Mouse (Mus musculus) lung, postnatal 14 days (tissue): ENCODE results near the gene Fen1.
"Not testable (repeated sequence)": the region's sequence is repeated elsewhere in the genome, so short reads cannot be mapped to it uniquely, and the experiment has no call there.

ENCODE experiments used
- DNase-seq: peaks from one replicate; pipeline ENCODE4 v3.0.0; 2021

The Fen1 gene

GRCm38 (mm10) chr19:10176941-10177372 lies 27.0 kb downstream of the Fen1 start:
- DNase-seq, result no peak

GRCm38 (mm10) chr19:10176477-10176876 lies 27.5 kb downstream of the Fen1 start:
- no peak for DNase-seq

GRCm38 (mm10) chr19:10174956-10175355 lies 29.0 kb downstream of the Fen1 start:
- no peak for DNase-seq

- no peak for DNase-seq
These were observed 30.0 kb downstream of the Fen1 start for GRCm38 (mm10) chr19:10173844-10174539.

- no peak for DNase-seq
These were observed 30.8 kb downstream of the Fen1 start for GRCm38 (mm10) chr19:10173116-10173718.

GRCm38 (mm10) chr19:10171846-10172245 lies 32.1 kb downstream of the Fen1 start:
- DNase-seq, result no peak

GRCm38 (mm10) chr19:10171359-10171758 lies 32.6 kb downstream of the Fen1 start:
- no peak for DNase-seq

- DNase-seq, result no peak
These were observed 33.5 kb downstream of the Fen1 start for GRCm38 (mm10) chr19:10170466-10170865.

- DNase-seq, result not testable (repeated sequence)
These were observed 34.2 kb downstream of the Fen1 start for GRCm38 (mm10) chr19:10169692-10170330.

- no peak for DNase-seq
These were observed 34.8 kb downstream of the Fen1 start for GRCm38 (mm10) chr19:10169179-10169578.

GRCm38 (mm10) chr19:10168441-10168840 lies 35.5 kb downstream of the Fen1 start:
- DNase-seq, result no peak

- no peak for DNase-seq
These were observed 36.0 kb downstream of the Fen1 start for GRCm38 (mm10) chr19:10167951-10168350.

- DNase-seq, result no peak
These were observed 36.9 kb downstream of the Fen1 start for GRCm38 (mm10) chr19:10167112-10167511.

- DNase-seq, result not testable (repeated sequence)
These were observed 38.0 kb downstream of the Fen1 start for GRCm38 (mm10) chr19:10165928-10166327.

- DNase-seq, result no peak
These were observed 40.1 kb downstream of the Fen1 start for GRCm38 (mm10) chr19:10163896-10164295.

- no peak for DNase-seq
These were observed 46.2 kb downstream of the Fen1 start for GRCm38 (mm10) chr19:10157725-10158124.

GRCm38 (mm10) chr19:10149189-10149588 lies 54.8 kb downstream of the Fen1 start:
- no peak for DNase-seq
